8 mouse cellular contexts compared by ENCODE assay signal in genomic region chr4:117483931-117484255, GRCm38 (mm10). TPM values are rescaled to one million over a fixed set of nuclear protein-coding genes. Genes with fewer than 3 reads are reported as not detected.
A peak's percentile ranks its signal among the peaks of the same experiment; 100 is the strongest.
DNase-seq lines count a peak whose midpoint lies in the region; ATAC-seq lines count a peak whose summit lies in the region.

No protein-coding gene starts in this region.

- H3K4me2 ChIP-seq in lung, embryonic 15.5 days: peak overlapping the region; percentile 99
- H3K4me2 ChIP-seq in heart, embryonic 14.5 days (ENCODE audit: low read length): peak overlapping the region; percentile 100
- peak overlapping the region; percentile 86 for H3K4me2 ChIP-seq in midbrain, embryonic 13.5 days (replicated peaks)

- H3K27ac ChIP-seq in lung, embryonic 15.5 days: no peak overlapping the region
- H3K27ac ChIP-seq in heart, embryonic 14.5 days (replicated peaks in 1 of 2; ENCODE audit: control insufficient read depth in 1 of 2, insufficient read depth in 1 of 2, low read depth in 2 of 2, low read length in 2 of 2): no peak overlapping the region
- no peak overlapping the region for H3K27ac ChIP-seq in midbrain, embryonic 13.5 days

- WGBS in lung, embryonic 15.5 days: 2% methylated on average over 15 of the region's 15 CpGs
- WGBS in heart, embryonic 14.5 days: under 1% methylated on average over 15 of the region's 15 CpGs
- under 1% methylated on average over 15 of the region's 15 CpGs for WGBS in midbrain, embryonic 13.5 days

- H3K9me3 ChIP-seq in lung, embryonic 15.5 days: no peaks in the 10 kb centered on the region
- H3K9me3 ChIP-seq in heart, embryonic 14.5 days (ENCODE audit: control insufficient read depth, low read length): no peaks in the 10 kb centered on the region
- no peaks in the 10 kb centered on the region for H3K9me3 ChIP-seq in midbrain, embryonic 13.5 days

- H3K27me3 ChIP-seq in lung, embryonic 15.5 days: peaks cover 86% of the 10 kb centered on the region
- H3K27me3 ChIP-seq in heart, embryonic 14.5 days (ENCODE audit: control insufficient read depth, insufficient read depth, low read length): peaks cover 13% of the 10 kb centered on the region
- H3K27me3 ChIP-seq in midbrain, embryonic 13.5 days: peaks cover 96% of the 10 kb centered on the region

- H3K4me3 ChIP-seq in lung, embryonic 15.5 days: peak overlapping the region; percentile 51
- peak overlapping the region; percentile 48 to 57 for H3K4me3 ChIP-seq in heart, embryonic 14.5 days (ENCODE audit: control insufficient read depth in 1 of 2, insufficient read depth in 1 of 2, low read depth in 1 of 2, low read length in 2 of 2)
- H3K4me3 ChIP-seq in midbrain, embryonic 13.5 days (replicated peaks): peak overlapping the region; percentile 47

- no peak for ATAC-seq in lung, embryonic 15.5 days (ENCODE audit: borderline replicate concordance, extremely low read depth, low FRiP score, low TSS enrichment)
- ATAC-seq in heart, embryonic 14.5 days (ENCODE audit: insufficient number of reproducible peaks, insufficient read depth, low FRiP score, low read depth): no peak
- ATAC-seq in midbrain, embryonic 13.5 days: no peak
- no peak for ATAC-seq in erythroid progenitor cell, adult 5-6 weeks (replicated peaks; ENCODE audit: low FRiP score, poor library complexity, severe bottlenecking)

- H3K4me1 ChIP-seq in lung, embryonic 15.5 days: peaks cover 18% of the 10 kb centered on the region
- H3K4me1 ChIP-seq in heart, embryonic 14.5 days (ENCODE audit: control insufficient read depth in 2 of 2, insufficient read depth in 2 of 2, low read length in 2 of 2): peaks cover 8 to 13% of the 10 kb centered on the region in 2 experiments
- peaks cover 48% of the 10 kb centered on the region for H3K4me1 ChIP-seq in midbrain, embryonic 13.5 days (replicated peaks)

- peak overlapping the region; percentile 48; the same call in 1 of the 2 replicates for H3K9ac ChIP-seq in lung, embryonic 15.5 days
- peak overlapping the region; percentile 70 for H3K9ac ChIP-seq in heart, embryonic 14.5 days (ENCODE audit: low read length)
- peak overlapping the region; percentile 64 for H3K9ac ChIP-seq in midbrain, embryonic 13.5 days (replicated peaks)

- H3K36me3 ChIP-seq in lung, embryonic 15.5 days: no peaks in the 10 kb centered on the region
- H3K36me3 ChIP-seq in heart, embryonic 14.5 days (ENCODE audit: control insufficient read depth, insufficient read depth, low read length): no peaks in the 10 kb centered on the region
- H3K36me3 ChIP-seq in midbrain, embryonic 13.5 days: no peaks in the 10 kb centered on the region

- DNase-seq in lung, postnatal 25 days (ENCODE audit: low spot score): no peak
- DNase-seq in embryo, embryonic 10.5 days (ENCODE audit: low spot score): peak; percentile 73
- peak; percentile 62 for DNase-seq in kidney, postnatal 14 days
- no peak for DNase-seq in thymus, postnatal 10 days (ENCODE audit: low spot score in 2 of 2)

RNA-seq across cellular contexts. Expression of gene Rnf220, which starts 13.0 kb away (rescaled TPM):
- polyA plus RNA-seq in lung, embryonic 15.5 days (2015; fragmentation: Nextera tagmentation; extraction: Ambion mirVana): 70.1 and 73.3 TPM in 2 replicates
- polyA plus RNA-seq in heart, embryonic 14.5 days (2014; fragmentation: Nextera tagmentation; extraction: Ambion mirVana): 31.5 and 36.4 TPM in 2 replicates
- 124 and 134 TPM in 2 replicates for polyA plus RNA-seq in midbrain, embryonic 13.5 days (2015; fragmentation: Nextera tagmentation; extraction: Ambion mirVana)
- 20.9 and 22.6 TPM in 2 replicates for total RNA-seq in erythroid progenitor cell, adult 5-6 weeks (2015; ENCODE audit: low replicate concordance)
- 10.1 and 21.9 TPM in 2 replicates for total RNA-seq in erythroid progenitor cell, adult 5-6 weeks (2017; ENCODE audit: low replicate concordance)

Comparison
In these comparisons a context has a peak if more than half of its experiments do, and no peak if none do; other contexts are left out.
1. DNase-seq: peak in embryo, embryonic 10.5 days (single experiment) and kidney, postnatal 14 days (single experiment); none in lung, postnatal 25 days (single experiment) and thymus, postnatal 10 days (0 of 2).
2. Peak in every context shown above with its lines, with median percentiles within 50 percentile points of each other: H3K4me2 ChIP-seq, H3K4me3 ChIP-seq and H3K9ac ChIP-seq.